Mouse (Mus musculus) MEL (cell line): ENCODE data around the gene Maml2.
A peak's percentile ranks its signal among the peaks of the same experiment; 100 is the strongest.

ENCODE experiments used
- CHD2 ChIP-seq: IDR thresholded peaks from 2 replicates; pipeline ENCODE4 v1.6.1; 2011; ENCODE audit warnings: low read length, improper control_type of control experiment
- CTCF ChIP-seq, 3 experiments: IDR thresholded peaks in 2 of 3; conservative IDR thresholded peaks in 1 of 3; 2 replicates each; pipeline ENCODE4 v1.5.1; 2011 to 2012; ENCODE audit warnings: low read length in 3 of 3, low read depth in 2 of 3, mild to moderate bottlenecking in 2 of 3, improper control_type of control experiment in 1 of 3, inconsistent platforms in 1 of 3, mixed read lengths in 1 of 3, moderate library complexity in 1 of 3; ENCODE audit not compliant: control insufficient read depth in 1 of 3, insufficient read depth in 1 of 3, poor library complexity in 1 of 3, severe bottlenecking in 1 of 3
- MAFK ChIP-seq: IDR thresholded peaks from 2 replicates; pipeline ENCODE4 v1.6.1; 2011; ENCODE audit warnings: low read depth, mild to moderate bottlenecking, low read length, improper control_type of control experiment, borderline replicate concordance
- MAX ChIP-seq: IDR thresholded peaks from 2 replicates; pipeline ENCODE4 v1.6.1; 2011; ENCODE audit warnings: low read length, improper control_type of control experiment
- NELFE ChIP-seq: IDR thresholded peaks from 2 replicates; pipeline ENCODE4 v1.6.1; 2011; ENCODE audit warnings: low read depth, low read length, improper control_type of control experiment
- NRF1 ChIP-seq: IDR thresholded peaks from 2 replicates; pipeline ENCODE4 v1.6.1; 2014; ENCODE audit warnings: low read depth, mild to moderate bottlenecking, inconsistent platforms, low read length, improper control_type of control experiment, moderate library complexity; ENCODE audit not compliant: poor library complexity, insufficient read depth, severe bottlenecking
- USF1 ChIP-seq: IDR thresholded peaks from 2 replicates; pipeline ENCODE4 v1.6.1; 2014; ENCODE audit warnings: low read depth, mild to moderate bottlenecking, inconsistent platforms, low read length, improper control_type of control experiment, moderate library complexity

- TF ChIP-seq CTCF (IDR thresholded peaks at IDR 0.05 in 2 of 3, conservative IDR thresholded peaks at IDR 0.05 in 1 of 3; ENCODE audit: control insufficient read depth in 1 of 3, insufficient read depth in 1 of 3, low read depth in 2 of 3, low read length in 3 of 3, poor library complexity in 1 of 3, severe bottlenecking in 1 of 3) (no peak), CHD2 (no peak), NRF1 (no peak), NELFE (no peak), MAX (no peak), MAFK (no peak), USF1 (0 out of 2 replicates have a peak, but pooled peaks have one; percentile 7)
Observed at GRCm38 (mm10) chr9:13430302-13430701, 132.5 kb downstream of the Maml2 start.
